Mouse (Mus musculus) c-Kit-positive CD71-negative TER-119-negative erythroid progenitor cells, embryonic 14.5 days (primary cell): Measurements from ENCODE around the gene Atg7.

Experiments used
- DNase-seq: peaks from one replicate; pipeline ENCODE4 v3.0.0-alpha.2; 2013; ENCODE audit warnings: low read depth

Gene Atg7

GRCm38 (mm10) chr6:114685412-114685811 lies 42.5 kb downstream of the Atg7 start:
- no peak for DNase-seq

GRCm38 (mm10) chr6:114687035-114687434 lies 44.1 kb downstream of the Atg7 start:
- no peak for DNase-seq

GRCm38 (mm10) chr6:114690661-114691060 lies 47.8 kb downstream of the Atg7 start:
- no peak for DNase-seq

- no peak for DNase-seq
Observed at GRCm38 (mm10) chr6:114691530-114691929, 48.6 kb downstream of the Atg7 start.

GRCm38 (mm10) chr6:114692691-114693090 lies 49.8 kb downstream of the Atg7 start:
- DNase-seq: no peak

GRCm38 (mm10) chr6:114697646-114698490 lies 55.0 kb downstream of the Atg7 start:
- DNase-seq: peak; percentile 67

GRCm38 (mm10) chr6:114698578-114698977 lies 55.7 kb downstream of the Atg7 start:
- no peak for DNase-seq

- no peak for DNase-seq
Observed at GRCm38 (mm10) chr6:114700704-114701103, 57.8 kb downstream of the Atg7 start.

GRCm38 (mm10) chr6:114707032-114707431 lies 64.1 kb downstream of the Atg7 start:
- no peak for DNase-seq

- no peak for DNase-seq
Observed at GRCm38 (mm10) chr6:114712242-114713050, 69.5 kb downstream of the Atg7 start.

- no peak for DNase-seq
Observed at GRCm38 (mm10) chr6:114713538-114713937, 70.6 kb downstream of the Atg7 start.

GRCm38 (mm10) chr6:114714654-114715053 lies 71.8 kb downstream of the Atg7 start:
- no peak for DNase-seq

GRCm38 (mm10) chr6:114715289-114716030 lies 72.6 kb downstream of the Atg7 start:
- no peak for DNase-seq

- no peak for DNase-seq
Observed at GRCm38 (mm10) chr6:114719100-114719499, 76.2 kb downstream of the Atg7 start.

GRCm38 (mm10) chr6:114719665-114720064 lies 76.8 kb downstream of the Atg7 start:
- no peak for DNase-seq

- DNase-seq: no peak
Observed at GRCm38 (mm10) chr6:114722046-114722445, 79.1 kb downstream of the Atg7 start.

GRCm38 (mm10) chr6:114723925-114724324 lies 81.0 kb downstream of the Atg7 start:
- DNase-seq: no peak

GRCm38 (mm10) chr6:114724351-114724750 lies 81.5 kb downstream of the Atg7 start:
- DNase-seq: no peak

GRCm38 (mm10) chr6:114725147-114725575 lies 82.3 kb downstream of the Atg7 start:
- no peak for DNase-seq

GRCm38 (mm10) chr6:114726681-114727080 lies 83.8 kb downstream of the Atg7 start:
- DNase-seq: no peak

GRCm38 (mm10) chr6:114733156-114733555 lies 90.3 kb downstream of the Atg7 start:
- no peak for DNase-seq

GRCm38 (mm10) chr6:114733681-114734080 lies 90.8 kb downstream of the Atg7 start:
- DNase-seq: no peak
